Mouse (Mus musculus): ENCODE measurements at regions not wholly inside any gene's neighbourhood (a gene's known extent, or its start where the extent isn't known, plus 50 kb on each side); places are given as distances from the start of the nearest gene placed in this dataset.

DNA sequence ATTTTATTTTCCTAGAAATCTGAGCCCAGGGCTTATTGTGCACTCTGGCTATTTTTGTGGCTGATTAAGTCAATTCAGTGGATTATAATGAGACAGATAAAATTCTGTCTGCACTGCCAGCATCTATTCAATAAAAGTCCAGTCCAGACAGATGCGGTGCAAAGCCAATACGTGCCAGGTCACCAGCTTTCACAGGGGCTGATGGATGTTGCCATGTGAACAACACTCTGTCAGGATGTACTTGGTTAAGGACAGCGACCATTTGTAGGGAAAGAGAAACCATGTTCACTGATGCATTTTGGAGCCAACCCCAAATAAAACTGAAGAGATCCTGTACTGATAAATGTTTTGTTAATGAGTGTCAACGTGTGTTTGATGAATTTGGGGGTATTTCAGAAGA lies 285.0 kb upstream of the Gnpda2 start:
- Histone ChIP-seq H3K27me3 (ENCODE audit: low read depth, poor library complexity, severe bottlenecking) (no peaks in the 10 kb centered on the region), H3K27ac (no peak overlapping the region), H3K4me1 (no peaks in the 10 kb centered on the region), H3K36me3 (no peaks in the 10 kb centered on the region), H3K9me3 (replicated peaks) (no peaks in the 10 kb centered on the region), H3K4me3 (no peak overlapping the region)
- 87% methylated on average over 4 of the region's 4 CpGs for WGBS
- no peak for DNase-seq (ENCODE audit: low spot score)

DNA sequence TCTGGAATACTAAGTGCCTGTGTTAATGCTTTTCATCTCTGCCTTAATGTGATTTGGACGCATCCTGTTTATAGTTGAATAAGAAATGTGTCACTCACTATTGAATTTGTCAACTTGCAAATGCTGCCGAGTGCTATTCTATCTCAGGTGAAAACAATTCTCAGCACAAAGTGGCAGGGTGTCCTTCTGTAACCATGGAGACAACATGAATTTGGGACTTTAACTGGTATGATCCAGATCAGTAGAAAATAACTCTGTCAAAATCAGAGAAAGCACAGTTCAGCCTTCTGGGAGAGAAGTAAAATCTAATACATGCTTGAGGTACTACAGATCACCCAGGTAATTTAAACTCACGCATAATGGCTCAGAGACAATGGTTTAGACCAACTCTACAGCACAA lies 270.9 kb upstream of the Gnpda2 start:
- no peak for DNase-seq (ENCODE audit: low spot score)
- WGBS: 85% methylated on average over 3 of the region's 3 CpGs
- Histone ChIP-seq H3K4me3 (no peak overlapping the region), H3K4me1 (no peaks in the 10 kb centered on the region), H3K27me3 (ENCODE audit: low read depth, poor library complexity, severe bottlenecking) (no peaks in the 10 kb centered on the region), H3K9me3 (replicated peaks) (no peaks in the 10 kb centered on the region), H3K27ac (no peak overlapping the region), H3K36me3 (no peaks in the 10 kb centered on the region)

- Histone ChIP-seq H3K4me1 (no peaks in the 10 kb centered on the region), H3K36me3 (no peaks in the 10 kb centered on the region), H3K27ac (no peak overlapping the region), H3K4me3 (no peak overlapping the region), H3K9me3 (replicated peaks) (no peaks in the 10 kb centered on the region), H3K27me3 (ENCODE audit: low read depth, poor library complexity, severe bottlenecking) (no peaks in the 10 kb centered on the region)
- WGBS: 60% methylated on average over 1 of the region's 1 CpGs
- no peak for DNase-seq (ENCODE audit: low spot score)
These were observed 252.7 kb upstream of the Gnpda2 start for GRCm38 (mm10) chr5:69844809-69845208.

DNA sequence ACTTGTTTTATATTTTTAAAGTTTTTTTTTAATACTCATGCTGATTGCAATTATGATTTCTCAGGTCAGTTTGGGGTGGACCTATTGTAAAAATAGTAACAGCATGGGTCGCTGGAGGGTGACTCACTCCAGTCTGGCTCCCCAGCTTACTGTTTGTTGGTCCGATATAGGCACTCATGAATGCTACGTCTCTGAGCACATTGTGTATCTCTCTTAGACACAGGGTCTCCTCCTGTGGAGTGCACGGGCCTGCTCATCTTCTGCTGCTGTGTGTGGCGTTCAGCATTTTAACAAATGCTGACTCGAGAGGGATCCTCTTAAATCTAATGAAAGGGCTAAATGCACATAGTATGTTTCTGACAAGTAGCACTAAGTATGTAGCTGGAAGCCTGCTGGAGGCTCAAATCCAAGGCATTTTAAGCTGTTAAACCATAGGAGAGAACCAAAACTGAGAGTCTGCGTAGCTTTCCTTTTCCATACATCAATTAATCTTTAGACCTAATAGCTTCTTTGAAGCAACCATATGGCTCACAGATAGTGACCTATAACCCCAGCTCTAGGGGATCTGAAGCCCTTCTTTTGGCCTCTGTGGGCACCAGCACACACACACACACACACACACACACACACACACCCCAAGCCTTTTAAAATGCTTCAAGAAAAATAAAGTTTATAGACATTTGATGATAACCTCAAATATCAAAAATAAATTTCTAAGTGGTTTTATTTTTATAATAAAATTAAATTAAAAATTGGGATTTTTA lies 246.0 kb upstream of the Gnpda2 start:
- H3K9me3 ChIP-seq (replicated peaks): no peaks in the 10 kb centered on the region
- no peaks in the 10 kb centered on the region for H3K27me3 ChIP-seq (ENCODE audit: low read depth, poor library complexity, severe bottlenecking)
- WGBS: 86% methylated on average over 7 of the region's 7 CpGs
- DNase-seq (ENCODE audit: low spot score): no peak
- no peaks in the 10 kb centered on the region for H3K4me1 ChIP-seq
- no peaks in the 10 kb centered on the region for H3K36me3 ChIP-seq
- no peak overlapping the region for H3K4me3 ChIP-seq
- H3K27ac ChIP-seq: no peak overlapping the region

DNA sequence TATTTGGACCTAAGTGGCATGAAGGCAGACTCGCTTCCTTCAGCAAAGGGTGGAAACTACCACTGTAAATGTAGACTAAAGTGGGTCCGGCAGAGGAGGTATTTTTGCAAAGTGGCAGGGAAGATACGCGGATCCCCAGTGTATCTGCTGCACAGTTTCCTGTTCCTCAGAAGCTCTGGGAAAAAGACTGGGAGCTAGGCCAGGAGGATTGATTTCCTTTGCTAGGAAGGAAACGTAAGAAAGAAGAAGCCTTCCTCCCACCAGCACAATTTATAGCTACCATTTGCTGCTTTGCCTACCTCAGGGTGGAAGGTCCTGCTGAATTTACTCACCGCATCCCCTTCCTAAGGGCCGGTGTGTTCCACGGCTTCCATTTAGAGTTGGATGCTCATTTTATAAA lies 244.2 kb upstream of the Gnpda2 start:
- no peaks in the 10 kb centered on the region for H3K4me1 ChIP-seq
- no peak overlapping the region for H3K27ac ChIP-seq
- H3K4me3 ChIP-seq: no peak overlapping the region
- no peaks in the 10 kb centered on the region for H3K9me3 ChIP-seq (replicated peaks)
- WGBS: 92% methylated on average over 8 of the region's 8 CpGs
- H3K36me3 ChIP-seq: no peaks in the 10 kb centered on the region
- H3K27me3 ChIP-seq (ENCODE audit: low read depth, poor library complexity, severe bottlenecking): no peaks in the 10 kb centered on the region
- no peak for DNase-seq (ENCODE audit: low spot score)

- WGBS: 87% methylated on average over 8 of the region's 8 CpGs
- Histone ChIP-seq H3K9me3 (replicated peaks) (no peaks in the 10 kb centered on the region), H3K36me3 (no peaks in the 10 kb centered on the region), H3K27me3 (ENCODE audit: low read depth, poor library complexity, severe bottlenecking) (no peaks in the 10 kb centered on the region), H3K4me1 (no peaks in the 10 kb centered on the region), H3K4me3 (no peak overlapping the region), H3K27ac (no peak overlapping the region)
- DNase-seq (ENCODE audit: low spot score): no peak
These were observed 243.0 kb upstream of the Gnpda2 start for GRCm38 (mm10) chr5:69835162-69835561.

GRCm38 (mm10) chr5:69817778-69818177 lies 225.6 kb upstream of the Gnpda2 start:
- no peaks in the 10 kb centered on the region for H3K27me3 ChIP-seq (ENCODE audit: low read depth, poor library complexity, severe bottlenecking)
- DNase-seq (ENCODE audit: low spot score): no peak
- 82% methylated on average over 4 of the region's 4 CpGs for WGBS
- no peaks in the 10 kb centered on the region for H3K9me3 ChIP-seq (replicated peaks)
- no peaks in the 10 kb centered on the region; the same call in 1 of the 2 replicates for H3K4me1 ChIP-seq
- H3K27ac ChIP-seq: no peak overlapping the region
- H3K36me3 ChIP-seq: no peaks in the 10 kb centered on the region
- H3K4me3 ChIP-seq: no peak overlapping the region

DNA sequence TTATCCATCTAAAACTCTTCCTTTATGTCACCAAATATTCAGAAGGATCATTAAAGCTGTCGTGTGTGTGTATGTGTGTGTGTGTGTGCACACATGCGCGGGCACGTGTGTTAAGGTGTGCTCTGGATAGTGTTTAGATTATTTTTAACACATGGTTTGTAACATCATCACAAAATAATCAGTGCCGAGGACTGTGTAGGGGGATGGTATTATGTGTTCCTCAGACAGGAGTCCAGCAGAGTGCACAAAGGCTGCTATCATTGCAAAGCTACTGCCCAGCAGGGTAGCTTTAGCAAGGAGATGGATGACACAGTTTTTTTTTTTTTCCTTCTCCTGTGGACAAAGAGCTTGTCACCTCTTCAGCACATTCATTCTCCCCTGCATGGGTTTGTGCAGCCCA lies 224.9 kb upstream of the Gnpda2 start:
- H3K9me3 ChIP-seq (replicated peaks): no peaks in the 10 kb centered on the region
- no peak for DNase-seq (ENCODE audit: low spot score)
- no peak overlapping the region for H3K27ac ChIP-seq
- H3K4me1 ChIP-seq: no peaks in the 10 kb centered on the region; the same call in 1 of the 2 replicates
- no peak overlapping the region for H3K4me3 ChIP-seq
- no peaks in the 10 kb centered on the region for H3K36me3 ChIP-seq
- H3K27me3 ChIP-seq (ENCODE audit: low read depth, poor library complexity, severe bottlenecking): no peaks in the 10 kb centered on the region
- 91% methylated on average over 5 of the region's 5 CpGs for WGBS

- no peaks in the 10 kb centered on the region for H3K27me3 ChIP-seq (ENCODE audit: low read depth, poor library complexity, severe bottlenecking)
- H3K36me3 ChIP-seq: no peaks in the 10 kb centered on the region
- H3K27ac ChIP-seq: no peak overlapping the region
- no peak overlapping the region for H3K4me3 ChIP-seq
- no peaks in the 10 kb centered on the region; the same call in 1 of the 2 replicates for H3K4me1 ChIP-seq
- 39% methylated on average over 1 of the region's 1 CpGs for WGBS
- H3K9me3 ChIP-seq (replicated peaks): no peaks in the 10 kb centered on the region
- DNase-seq (ENCODE audit: low spot score): no peak
These were observed 223.2 kb upstream of the Gnpda2 start for GRCm38 (mm10) chr5:69815356-69815755.

DNA sequence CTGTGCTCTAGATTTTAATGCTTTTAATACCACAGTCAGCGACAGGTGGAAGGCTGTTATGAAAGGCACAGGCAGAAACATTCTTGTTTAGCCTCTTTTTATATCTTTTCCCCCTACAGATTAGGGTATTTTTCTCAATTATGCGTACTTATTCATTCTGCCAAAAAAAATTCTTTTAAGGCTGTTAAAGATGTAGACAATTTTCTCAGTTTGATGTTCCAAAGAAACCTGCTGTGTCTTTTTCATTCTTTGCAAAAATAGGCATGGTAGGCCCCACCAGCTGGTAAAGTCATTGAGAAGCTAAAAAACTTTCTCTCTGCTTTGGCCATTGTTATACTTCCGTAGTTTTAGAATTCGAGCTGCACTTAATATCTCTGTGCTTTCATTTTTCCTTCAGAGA lies 210.5 kb upstream of the Gnpda2 start:
- no peaks in the 10 kb centered on the region for H3K27me3 ChIP-seq (ENCODE audit: low read depth, poor library complexity, severe bottlenecking)
- no peaks in the 10 kb centered on the region for H3K36me3 ChIP-seq
- 90% methylated on average over 4 of the region's 4 CpGs for WGBS
- no peak overlapping the region for H3K4me3 ChIP-seq
- no peaks in the 10 kb centered on the region for H3K4me1 ChIP-seq
- no peaks in the 10 kb centered on the region for H3K9me3 ChIP-seq (replicated peaks)
- no peak for DNase-seq (ENCODE audit: low spot score)
- H3K27ac ChIP-seq: no peak overlapping the region

GRCm38 (mm10) chr5:69802101-69802500 lies 210.0 kb upstream of the Gnpda2 start:
- Histone ChIP-seq H3K9me3 (replicated peaks) (no peaks in the 10 kb centered on the region), H3K4me1 (no peaks in the 10 kb centered on the region), H3K27ac (no peak overlapping the region), H3K36me3 (no peaks in the 10 kb centered on the region), H3K4me3 (no peak overlapping the region), H3K27me3 (ENCODE audit: low read depth, poor library complexity, severe bottlenecking) (no peaks in the 10 kb centered on the region)
- no peak for DNase-seq (ENCODE audit: low spot score)
- WGBS: 81% methylated on average over 3 of the region's 3 CpGs

GRCm38 (mm10) chr5:69795316-69795715 lies 203.2 kb upstream of the Gnpda2 start:
- H3K4me3 ChIP-seq: no peak overlapping the region
- no peaks in the 10 kb centered on the region for H3K4me1 ChIP-seq
- no peaks in the 10 kb centered on the region for H3K9me3 ChIP-seq (replicated peaks)
- H3K36me3 ChIP-seq: no peaks in the 10 kb centered on the region
- no peak overlapping the region for H3K27ac ChIP-seq
- 80% methylated on average over 3 of the region's 3 CpGs for WGBS
- no peaks in the 10 kb centered on the region for H3K27me3 ChIP-seq (ENCODE audit: low read depth, poor library complexity, severe bottlenecking)
- DNase-seq (ENCODE audit: low spot score): no peak

DNA sequence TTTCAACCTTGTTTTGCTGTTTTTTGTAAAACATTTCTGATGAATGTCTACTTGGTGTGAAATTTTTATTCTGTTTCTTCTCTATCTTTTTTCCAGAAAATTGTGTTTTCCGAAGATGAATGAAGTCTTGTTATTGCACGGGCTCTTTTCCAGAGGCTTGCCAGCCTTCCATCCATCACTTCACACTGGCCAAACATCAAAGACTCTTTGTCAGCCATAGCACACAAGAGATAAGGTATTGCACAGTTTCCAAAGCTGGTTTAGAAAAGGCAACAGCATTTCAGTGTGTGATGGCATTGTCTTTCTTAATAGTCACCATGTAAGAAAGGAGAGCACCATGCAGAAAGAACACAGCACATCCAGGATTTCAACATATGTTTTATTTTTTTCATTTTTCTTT lies 202.5 kb upstream of the Gnpda2 start:
- Histone ChIP-seq H3K27me3 (ENCODE audit: low read depth, poor library complexity, severe bottlenecking) (no peaks in the 10 kb centered on the region), H3K9me3 (replicated peaks) (no peaks in the 10 kb centered on the region), H3K36me3 (no peaks in the 10 kb centered on the region), H3K4me3 (no peak overlapping the region), H3K4me1 (no peaks in the 10 kb centered on the region), H3K27ac (no peak overlapping the region)
- WGBS: 62% methylated on average over 2 of the region's 2 CpGs
- no peak for DNase-seq (ENCODE audit: low spot score)

All from limb, embryonic 10.5 days (tissue).